Mouse (Mus musculus) olfactory bulb, adult 2 months (tissue): Measurements from ENCODE around the gene Mta1.

ENCODE experiments used
- CTCF ChIP-seq: fragments of 200-500 bp; IDR thresholded peaks from 2 replicates; pipeline ENCODE4 v1.5.1; 2012; ENCODE audit warnings: low read depth, mild to moderate bottlenecking, low read length, moderate library complexity; ENCODE audit not compliant: insufficient read depth
- POLR2A ChIP-seq: fragments of 200-500 bp; IDR thresholded peaks from 2 replicates; pipeline ENCODE4 v1.6.1; 2012; ENCODE audit warnings: mild to moderate bottlenecking, low read depth, low read length, moderate library complexity; ENCODE audit not compliant: insufficient read depth

DNA sequence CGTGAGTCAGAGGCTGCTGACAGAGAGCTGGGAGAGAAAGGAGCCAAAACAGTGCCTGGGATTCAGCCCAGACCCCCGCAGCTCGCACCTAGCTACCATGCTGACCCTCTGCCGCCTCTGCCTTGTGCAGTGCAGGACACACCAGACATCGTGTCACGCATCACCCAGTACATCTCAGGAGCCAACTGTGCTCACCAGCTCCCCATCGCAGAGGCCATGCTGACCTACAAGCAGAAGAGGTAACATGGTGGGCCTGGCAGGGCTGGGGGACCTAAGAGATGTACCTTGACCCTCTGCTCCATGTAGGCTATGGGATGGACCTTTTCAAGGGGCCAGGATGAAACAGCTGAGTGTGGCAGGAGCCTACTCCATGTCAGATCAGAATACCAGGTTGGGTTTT, 34.4 kb upstream of the Mta1 start:
- TF ChIP-seq CTCF (no peak), POLR2A (no peak)
